Mouse (Mus musculus): ENCODE results near the gene Gm2042.
"Not testable (repeated sequence)": the region's sequence is repeated elsewhere in the genome, so short reads cannot be mapped to it uniquely, and the experiment has no call there.

Gene Gm2042

GRCm38 (mm10) chr12:87953780-87954179, at the start of gene Gm2042:
Gene Gm2042 (plus strand): TSS chr12:87954080.
- DNase-seq, result not testable (repeated sequence)

- DNase-seq, result not testable (repeated sequence)
Measured at GRCm38 (mm10) chr12:87919721-87920120, 34.2 kb upstream of the Gm2042 start, which contains the start of gene Gm2035. Gene Gm2035 (minus strand): TSS chr12:87919857.

- DNase-seq, result not testable (repeated sequence)
Measured at GRCm38 (mm10) chr12:87984000-87984399, 30.1 kb downstream of the Gm2042 start.

GRCm38 (mm10) chr12:88004118-88004517, 50.2 kb downstream of the Gm2042 start:
- DNase-seq, result not testable (repeated sequence)

Data from layer of hippocampus, adult 9-11 months (tissue).